Mouse (Mus musculus) megakaryocyte-erythroid progenitor cell, adult 5-6 weeks (primary cell): ENCODE results near the gene Gm10717. TPM values are rescaled to one million over a fixed set of nuclear protein-coding genes. Genes with fewer than 3 reads are reported as not detected.
"Not testable (repeated sequence)": the region's sequence is repeated elsewhere in the genome, so short reads cannot be mapped to it uniquely, and the experiment has no call there.

Source experiments
- ATAC-seq: replicated peaks from 2 replicates; pipeline ENCODE4 v1.8.0; 2016; ENCODE audit warnings: mild to moderate bottlenecking, inconsistent platforms; ENCODE audit not compliant: severe bottlenecking, poor library complexity, low FRiP score, low TSS enrichment
- total RNA-seq, 2 experiments: library from RNA; stranded (forward) in 1 of 2; stranded (reverse) in 1 of 2; fragments of 200-1000, 215-1000 nt in 1 of 2; fragments of >200 nt in 1 of 2; fragmentation: Nextera tagmentation in 1 of 2; gene quantifications; 2 replicates each; pipeline ENCODE4 v1.2.3; 2014 to 2017

Gm10717 gene
- total RNA-seq (2014; fragmentation: Nextera tagmentation) (2.3 TPM in 1 of 2 replicates, not detected in the other), total RNA-seq (2017) (4.0 TPM in 1 of 2 replicates, not detected in the other)

DNA sequence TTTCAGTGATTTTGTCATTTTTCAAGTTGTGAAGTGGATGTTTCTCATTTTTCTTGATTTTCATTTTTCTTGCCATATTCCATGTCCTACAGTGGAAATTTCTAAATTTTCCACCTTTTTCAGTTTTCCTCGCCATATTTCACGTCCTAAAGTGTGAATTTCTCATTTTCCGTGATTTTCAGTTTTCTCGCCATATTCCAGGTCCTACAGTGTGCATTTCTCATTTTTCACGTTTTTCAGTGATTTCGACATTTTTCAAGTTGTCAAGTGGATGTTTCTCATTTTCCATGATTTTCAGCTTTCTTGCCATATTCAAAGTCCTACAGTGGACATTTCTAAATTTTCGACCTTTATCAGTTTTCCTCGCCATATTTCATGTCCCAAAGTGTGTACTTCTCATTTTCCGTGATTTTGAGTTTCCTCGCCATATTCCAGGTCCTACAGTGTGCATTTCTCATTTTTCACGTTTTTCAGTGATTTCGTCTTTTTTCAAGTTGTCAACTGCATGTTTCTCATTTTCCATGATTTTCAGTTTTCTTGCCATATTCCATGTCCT lies at the start of gene Gm10717:
Gm10717 (plus strand) TSS at position 506 of the 556 bp plus-strand sequence.
- ATAC-seq = not testable (repeated sequence)

DNA sequence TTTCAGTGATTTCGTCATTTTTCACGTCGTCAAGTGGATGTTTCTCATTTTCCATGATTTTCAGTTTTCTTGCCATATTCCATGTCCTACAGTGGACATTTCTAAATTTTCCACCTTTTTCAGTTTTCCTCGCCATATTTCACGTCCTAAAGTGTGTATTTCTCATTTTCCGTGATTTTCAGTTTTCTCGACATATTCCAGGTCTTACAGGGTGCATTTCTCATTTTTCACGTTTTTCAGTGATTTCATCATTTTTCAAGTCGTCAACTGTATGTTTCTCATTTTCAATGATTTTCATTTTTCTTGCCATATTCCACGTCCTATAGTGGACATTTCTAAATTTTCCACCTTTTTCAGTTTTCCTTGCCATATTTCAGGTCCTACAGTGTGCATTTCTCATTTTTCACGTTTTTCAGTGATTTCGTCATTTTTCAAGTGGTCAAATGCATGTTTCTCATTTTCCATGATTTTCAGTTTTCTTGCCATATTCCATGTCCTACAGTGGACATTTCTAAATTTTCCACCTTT lies 24.7 kb upstream of the Gm10717 start, which contains the start of gene Gm10722:
Gm10722 (plus strand) TSS at position 478 of the 528 bp plus-strand sequence.
- not testable (repeated sequence) for ATAC-seq

GRCm38 (mm10) chr9:3001006-3001405 lies 24.2 kb upstream of the Gm10717 start:
- ATAC-seq = not testable (repeated sequence)

DNA sequence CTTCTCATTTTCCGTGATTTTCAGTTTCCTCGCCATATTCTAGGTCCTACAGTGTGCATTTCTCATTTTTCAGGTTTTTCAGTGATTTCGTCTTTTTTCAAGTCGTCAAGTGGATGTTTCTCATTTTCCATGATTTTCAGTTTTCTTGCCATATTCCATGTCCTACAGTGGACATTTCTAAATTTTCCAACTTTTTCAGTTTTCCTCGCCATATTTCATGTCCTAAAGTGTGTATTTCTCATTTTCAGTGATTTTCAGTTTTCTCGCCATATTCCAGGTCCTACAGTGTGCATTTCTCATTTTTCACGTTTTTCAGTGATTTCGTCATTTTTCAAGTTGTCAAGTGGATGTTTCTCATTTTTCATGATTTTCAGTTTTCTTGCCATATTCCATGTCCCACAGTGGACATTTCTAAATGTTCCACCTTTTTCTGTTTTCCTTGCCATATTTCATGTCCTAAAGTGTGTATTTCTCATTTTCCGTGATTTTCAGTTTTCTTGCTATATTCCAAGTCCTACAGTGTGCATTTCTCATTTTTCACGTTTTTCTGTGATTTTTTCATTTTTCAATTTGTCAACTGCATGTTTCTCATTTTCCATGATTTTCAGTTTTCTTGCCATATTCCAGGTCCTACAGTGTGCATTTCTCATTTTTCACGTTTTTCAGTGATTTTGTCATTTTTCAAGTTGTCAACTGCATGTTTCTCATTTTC lies 23.1 kb upstream of the Gm10717 start:
- ATAC-seq = peak; percentile 48; the same call in 1 of the 2 replicates

DNA sequence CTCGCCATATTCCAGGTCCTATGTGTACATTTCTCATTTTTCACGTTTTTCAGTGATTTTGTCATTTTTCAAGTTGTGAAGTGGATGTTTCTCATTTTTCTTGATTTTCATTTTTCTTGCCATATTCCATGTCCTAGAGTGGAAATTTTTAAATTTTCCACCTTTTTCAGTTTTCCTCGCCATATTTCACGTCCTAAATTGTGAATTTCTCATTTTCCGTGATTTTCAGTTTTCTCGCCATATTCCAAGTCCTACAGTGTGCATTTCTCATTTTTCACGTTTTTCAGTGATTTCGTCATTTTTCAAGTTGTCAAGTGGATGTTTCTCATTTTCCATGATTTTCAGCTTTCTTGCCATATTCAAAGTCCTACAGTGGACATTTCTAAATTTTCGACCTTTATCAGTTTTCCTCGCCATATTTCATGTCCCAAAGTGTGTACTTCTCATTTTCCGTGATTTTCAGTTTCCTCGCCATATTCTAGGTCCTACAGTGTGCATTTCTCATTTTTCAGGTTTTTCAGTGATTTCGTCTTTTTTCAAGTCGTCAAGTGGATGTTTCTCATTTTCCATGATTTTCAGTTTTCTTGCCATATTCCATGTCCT lies 22.3 kb upstream of the Gm10717 start, which contains the start of gene Gm11168:
Gm11168 (plus strand) TSS at position 553 of the 603 bp plus-strand sequence.
- not testable (repeated sequence) for ATAC-seq

DNA sequence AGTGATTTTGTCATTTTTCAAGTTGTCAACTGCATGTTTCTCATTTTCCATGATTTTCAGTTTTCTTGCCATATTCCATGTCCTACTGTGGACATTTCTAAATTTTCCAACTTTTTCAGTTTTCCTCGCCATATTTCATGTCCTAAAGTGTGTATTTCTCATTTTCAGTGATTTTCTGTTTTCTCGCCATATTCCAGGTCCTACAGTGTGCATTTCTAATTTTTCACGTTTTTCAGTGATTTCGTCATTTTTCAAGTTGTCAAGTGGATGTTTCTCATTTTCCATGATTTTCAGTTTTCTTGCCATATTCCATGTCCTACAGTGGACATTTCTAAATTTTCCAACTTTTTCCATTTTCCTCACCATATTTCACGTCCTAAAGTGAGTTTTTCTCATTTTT lies 19.0 kb upstream of the Gm10717 start:
- peak; percentile 46 for ATAC-seq

GRCm38 (mm10) chr9:3006636-3007035 lies 18.6 kb upstream of the Gm10717 start:
- ATAC-seq = not testable (repeated sequence)

DNA sequence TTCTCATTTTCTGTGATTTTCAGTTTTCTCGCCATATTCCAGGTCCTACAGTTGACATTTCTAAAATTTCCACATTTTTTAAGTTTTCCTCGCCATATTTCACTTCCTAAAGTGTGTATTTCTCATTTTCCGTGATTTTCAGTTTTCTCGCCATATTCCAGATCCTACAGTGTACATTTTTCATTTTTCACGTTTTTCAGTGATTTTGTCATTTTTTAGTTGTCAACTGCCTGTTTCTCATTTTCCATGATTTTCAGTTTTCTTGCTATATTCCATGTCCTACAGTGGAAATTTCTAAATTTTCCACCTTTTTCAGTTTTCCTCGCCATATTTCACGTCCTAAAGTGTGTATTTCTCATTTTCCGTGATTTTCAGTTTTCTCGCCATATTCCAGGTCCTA lies 17.9 kb upstream of the Gm10717 start:
- ATAC-seq = peak; percentile 40

GRCm38 (mm10) chr9:3009331-3009730 lies 15.9 kb upstream of the Gm10717 start:
- peak; percentile 32 for ATAC-seq

- ATAC-seq = peak; percentile 70
These were observed 13.1 kb upstream of the Gm10717 start for GRCm38 (mm10) chr9:3012054-3012621.

- peak; percentile 51 for ATAC-seq
These were observed 12.4 kb upstream of the Gm10717 start, which contains the start of gene Gm10721 for GRCm38 (mm10) chr9:3012733-3013279. Gm10721 (plus strand) TSS chr9:3013140.

DNA sequence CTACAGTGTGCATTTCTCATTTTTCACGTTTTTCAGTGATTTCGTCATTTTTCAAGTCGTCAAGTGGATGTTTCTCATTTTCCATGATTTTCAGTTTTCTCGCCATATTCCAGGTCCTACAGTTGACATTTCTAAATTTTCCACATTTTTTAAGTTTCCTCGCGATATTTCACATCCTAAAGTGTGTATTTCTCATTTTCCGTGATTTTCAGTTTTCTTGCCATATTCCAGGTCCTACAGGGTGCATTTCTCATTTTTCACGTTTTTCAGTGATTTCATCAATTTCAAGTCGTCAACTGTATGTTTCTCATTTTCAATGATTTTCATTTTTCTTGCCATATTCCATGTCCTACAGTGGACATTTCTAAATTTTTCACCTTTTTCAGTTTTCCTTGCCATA lies 9.9 kb upstream of the Gm10717 start, which contains the start of gene Gm10720:
Gm10720 (plus strand) TSS at position 301 of the 400 bp plus-strand sequence.
- ATAC-seq = not testable (repeated sequence)

DNA sequence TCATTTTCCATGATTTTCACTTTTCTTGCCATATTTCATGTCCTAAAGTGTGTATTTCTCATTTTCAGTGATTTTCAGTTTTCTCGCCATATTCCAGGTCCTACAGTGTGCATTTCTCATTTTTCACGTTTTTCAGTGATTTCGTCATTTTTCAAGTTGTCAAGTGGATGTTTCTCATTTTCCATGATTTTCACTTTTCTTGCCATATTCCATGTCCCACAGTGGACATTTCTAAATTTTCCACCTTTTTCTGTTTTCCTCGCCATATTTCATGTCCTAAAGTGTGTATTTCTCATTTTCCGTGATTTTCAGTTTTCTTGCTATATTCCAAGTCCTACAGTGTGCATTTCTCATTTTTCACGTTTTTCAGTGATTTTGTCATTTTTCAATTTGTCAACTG lies 9.3 kb upstream of the Gm10717 start:
- ATAC-seq = not testable (repeated sequence)

- ATAC-seq = not testable (repeated sequence)
These were observed 8.1 kb upstream of the Gm10717 start, which contains the start of gene Gm10719 for GRCm38 (mm10) chr9:3017108-3017507. Gm10719 (plus strand) TSS chr9:3017408.

GRCm38 (mm10) chr9:3018944-3019343 lies 6.3 kb upstream of the Gm10717 start:
- not testable (repeated sequence) for ATAC-seq

DNA sequence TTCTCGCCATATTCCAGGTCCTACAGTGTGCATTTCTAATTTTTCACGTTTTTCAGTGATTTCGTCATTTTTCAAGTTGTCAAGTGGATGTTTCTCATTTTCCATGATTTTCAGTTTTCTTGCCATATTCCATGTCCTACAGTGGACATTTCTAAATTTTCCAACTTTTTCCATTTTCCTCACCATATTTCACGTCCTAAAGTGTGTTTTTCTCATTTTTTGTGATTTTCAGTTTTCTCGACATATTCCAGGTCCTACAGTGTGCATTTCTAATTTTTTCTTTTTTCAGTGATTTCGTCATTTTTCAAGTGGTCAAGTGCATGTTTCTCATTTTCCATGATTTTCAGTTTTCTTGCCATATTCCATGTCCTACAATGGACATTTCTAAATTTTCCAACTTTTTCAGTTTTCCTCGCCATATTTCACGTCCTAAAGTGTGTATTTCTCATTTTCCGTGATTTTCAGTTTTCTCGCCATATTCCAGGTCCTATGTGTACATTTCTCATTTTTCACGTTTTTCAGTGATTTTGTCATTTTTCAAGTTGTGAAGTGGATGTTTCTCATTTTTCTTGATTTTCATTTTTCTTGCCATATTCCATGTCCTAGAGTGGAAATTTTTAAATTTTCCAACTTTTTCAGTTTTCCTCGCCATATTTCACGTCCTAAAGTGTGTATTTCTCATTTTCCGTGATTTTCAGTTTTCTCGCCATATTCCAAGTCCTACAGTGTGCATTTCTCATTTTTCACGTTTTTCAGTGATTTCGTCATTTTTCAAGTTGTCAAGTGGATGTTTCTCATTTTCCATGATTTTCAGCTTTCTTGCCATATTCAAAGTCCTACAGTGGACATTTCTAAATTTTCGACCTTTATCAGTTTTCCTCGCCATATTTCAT lies 5.1 kb upstream of the Gm10717 start:
- ATAC-seq = peak; percentile 65

- ATAC-seq = not testable (repeated sequence)
These were observed 2.8 kb upstream of the Gm10717 start for GRCm38 (mm10) chr9:3022316-3023008.
